Mouse (Mus musculus) bone marrow macrophage, adult 2 months (primary cell): Measurements from ENCODE around the gene Ccdc6. TPM values are rescaled to one million over a fixed set of nuclear protein-coding genes. Genes with fewer than 3 reads are reported as not detected.

Source experiments
- H3K27ac ChIP-seq: 2 replicates; pipeline ENCODE4 v1.5.1; 2012; ENCODE audit warnings: low read depth, low read length; ENCODE audit not compliant: insufficient read depth
- H3K4me1 ChIP-seq: 2 replicates; pipeline ENCODE4 v1.6.1; 2012; ENCODE audit warnings: low read length; ENCODE audit not compliant: control insufficient read depth, insufficient read depth
- H3K4me3 ChIP-seq: 2 replicates; pipeline ENCODE4 v1.5.1; 2012; ENCODE audit warnings: mild to moderate bottlenecking, low read length, moderate library complexity; ENCODE audit not compliant: insufficient read depth
- CTCF ChIP-seq: IDR thresholded peaks from 2 replicates; pipeline ENCODE4 v1.5.1; 2012; ENCODE audit warnings: low read depth, mild to moderate bottlenecking, low read length, moderate library complexity
- POLR2A ChIP-seq: IDR thresholded peaks from 2 replicates; pipeline ENCODE4 v1.6.1; 2012; ENCODE audit warnings: mild to moderate bottlenecking, low read depth, low read length, borderline replicate concordance
- polyA plus RNA-seq: library from polyadenylated mRNA; stranded (reverse); fragments of >200 nt; gene quantifications from 2 replicates; pipeline ENCODE4 v1.2.4, GENCODE M21; 2012; ENCODE audit not compliant: missing spikeins, insufficient read depth, insufficient read length

The Ccdc6 gene
- polyA plus RNA-seq, 1 experiment: 33.8 TPM

DNA sequence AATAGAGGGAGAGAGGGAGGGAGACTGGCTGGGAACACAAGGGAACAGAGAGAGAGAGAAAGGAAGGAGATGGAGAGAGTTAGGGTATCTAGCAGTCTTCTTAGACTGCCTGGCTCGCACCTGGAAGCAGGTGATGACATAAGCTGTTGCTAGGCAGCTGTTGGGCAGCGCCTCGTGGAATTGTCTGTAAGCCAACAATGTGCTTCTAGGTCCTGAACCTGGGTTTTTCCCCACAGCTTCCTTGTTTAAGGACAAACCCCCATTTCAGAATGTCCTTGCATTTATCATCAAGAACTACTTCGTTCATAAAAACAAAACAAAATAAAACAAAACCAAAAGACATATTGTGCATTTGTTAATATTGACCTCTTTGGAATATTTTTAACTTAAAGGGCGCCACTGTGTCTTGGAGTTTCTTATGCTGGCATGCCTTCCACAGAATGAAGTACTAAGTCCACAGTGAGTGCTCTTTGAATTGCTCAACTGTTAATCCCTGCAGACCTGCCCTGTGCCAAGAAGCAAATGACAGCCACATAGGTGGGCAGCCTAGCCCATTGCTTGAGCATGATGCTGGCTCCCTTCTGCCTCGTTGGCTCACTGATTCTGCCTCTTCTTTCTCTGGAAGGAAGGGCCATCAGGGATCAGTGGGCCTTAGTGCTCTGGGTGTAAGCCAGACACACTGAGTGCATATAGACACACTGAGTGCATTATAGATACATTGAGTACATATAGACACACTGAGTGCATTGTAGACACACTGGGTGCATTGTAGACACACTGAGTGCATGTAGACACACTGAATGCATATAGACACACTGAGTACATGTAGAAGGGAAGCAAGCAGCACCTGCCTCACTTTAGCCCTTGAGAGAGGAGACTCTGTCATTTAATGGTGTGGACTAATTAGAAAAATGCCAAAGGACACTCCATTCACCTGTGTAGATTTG, 29.5 kb upstream of the Ccdc6 start:
- no peak for TF ChIP-seq CTCF
- TF ChIP-seq POLR2A: no peak
- no peak overlapping the region for H3K4me3 ChIP-seq
- H3K4me1 ChIP-seq: no peaks in the 10 kb centered on the region
- H3K27ac ChIP-seq: no peak overlapping the region

DNA sequence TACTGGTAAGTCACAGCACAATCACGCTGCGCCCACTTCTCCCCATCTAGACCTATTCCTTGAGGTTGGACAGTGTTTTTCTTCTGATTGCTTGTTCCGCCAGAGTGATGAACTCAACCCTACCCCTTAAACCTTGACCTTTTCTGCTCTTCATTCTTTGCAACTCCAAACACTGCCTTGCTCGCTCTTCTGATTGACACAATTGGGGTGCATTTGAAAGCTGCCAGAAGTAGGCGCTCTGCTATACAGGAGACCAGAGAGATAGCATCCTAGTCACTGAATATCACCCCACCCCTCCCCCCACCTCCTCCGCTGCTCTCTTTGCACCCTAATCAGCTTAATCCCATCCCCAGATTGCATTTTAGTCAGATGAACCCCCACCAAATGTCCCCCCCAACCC, 27.6 kb upstream of the Ccdc6 start:
- Histone ChIP-seq H3K27ac (no peak overlapping the region), H3K4me3 (no peak overlapping the region), H3K4me1 (no peaks in the 10 kb centered on the region)
- no peak for TF ChIP-seq POLR2A
- TF ChIP-seq CTCF: no peak

DNA sequence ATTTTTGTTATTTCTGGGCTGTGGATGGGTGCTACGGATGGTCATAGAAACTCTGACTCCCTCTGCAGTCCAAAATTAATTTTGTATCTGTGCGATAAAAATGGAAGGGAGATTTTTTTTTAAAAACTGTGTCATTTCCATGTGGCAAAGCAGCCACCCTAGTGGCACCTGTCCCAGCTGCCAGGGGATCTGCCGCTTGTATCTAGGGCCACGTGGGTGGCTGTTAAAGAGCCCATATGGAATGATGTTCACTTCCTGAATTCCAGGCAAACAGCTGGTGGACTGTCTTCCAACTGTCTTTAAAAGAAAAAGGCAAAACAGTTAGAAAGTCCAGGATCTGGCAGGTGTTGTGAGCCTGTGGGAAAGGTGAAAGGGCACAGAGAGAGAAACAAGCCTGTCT, 25.6 kb upstream of the Ccdc6 start:
- Histone ChIP-seq H3K4me1 (no peaks in the 10 kb centered on the region), H3K27ac (no peak overlapping the region), H3K4me3 (no peak overlapping the region)
- TF ChIP-seq CTCF (no peak), POLR2A (no peak)

DNA sequence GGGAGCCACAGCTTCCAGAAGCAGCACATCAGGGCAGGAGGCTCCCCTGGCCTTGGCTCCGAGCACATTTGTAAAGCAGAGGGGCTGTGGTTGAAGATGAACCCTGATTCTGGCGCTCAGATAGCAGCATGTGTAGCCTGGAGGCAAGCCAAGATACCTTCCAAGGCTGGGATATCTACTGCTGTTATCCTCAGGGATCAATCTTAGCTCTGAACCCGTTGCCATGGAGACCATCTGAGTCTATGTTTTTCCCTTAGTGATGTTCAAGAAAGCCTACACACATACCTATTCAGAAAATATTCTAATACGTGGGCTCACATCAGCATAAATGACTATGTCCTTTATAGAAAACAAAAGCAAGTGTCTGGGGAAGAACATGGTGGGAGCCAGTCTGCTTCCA, 19.5 kb upstream of the Ccdc6 start:
- no peak for TF ChIP-seq POLR2A
- no peak for TF ChIP-seq CTCF
- peaks cover 9% of the 10 kb centered on the region for H3K4me1 ChIP-seq
- no peak overlapping the region for H3K4me3 ChIP-seq
- H3K27ac ChIP-seq: no peak overlapping the region

DNA sequence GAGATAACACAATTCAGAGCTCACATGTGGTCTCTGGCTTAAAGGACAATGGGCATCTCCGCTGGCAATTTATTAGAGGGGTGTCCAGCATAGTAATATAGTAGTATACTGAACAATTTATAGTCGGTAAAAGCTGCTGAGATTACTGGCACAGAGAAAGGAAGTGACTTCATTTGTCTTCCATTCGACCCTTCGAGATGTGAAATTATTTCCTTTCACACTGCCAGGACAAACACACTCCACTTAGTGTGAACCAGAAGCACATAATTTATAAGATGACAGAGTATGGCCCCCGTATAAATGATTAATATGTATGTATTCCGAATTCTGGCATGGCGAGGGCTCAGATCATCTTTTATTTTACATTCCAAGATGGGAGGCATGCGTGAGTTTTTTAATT, 16.0 kb upstream of the Ccdc6 start:
- Histone ChIP-seq H3K4me3 (no peak overlapping the region), H3K27ac (no peak overlapping the region), H3K4me1 (peaks cover 9% of the 10 kb centered on the region)
- no peak for TF ChIP-seq POLR2A
- no peak for TF ChIP-seq CTCF

DNA sequence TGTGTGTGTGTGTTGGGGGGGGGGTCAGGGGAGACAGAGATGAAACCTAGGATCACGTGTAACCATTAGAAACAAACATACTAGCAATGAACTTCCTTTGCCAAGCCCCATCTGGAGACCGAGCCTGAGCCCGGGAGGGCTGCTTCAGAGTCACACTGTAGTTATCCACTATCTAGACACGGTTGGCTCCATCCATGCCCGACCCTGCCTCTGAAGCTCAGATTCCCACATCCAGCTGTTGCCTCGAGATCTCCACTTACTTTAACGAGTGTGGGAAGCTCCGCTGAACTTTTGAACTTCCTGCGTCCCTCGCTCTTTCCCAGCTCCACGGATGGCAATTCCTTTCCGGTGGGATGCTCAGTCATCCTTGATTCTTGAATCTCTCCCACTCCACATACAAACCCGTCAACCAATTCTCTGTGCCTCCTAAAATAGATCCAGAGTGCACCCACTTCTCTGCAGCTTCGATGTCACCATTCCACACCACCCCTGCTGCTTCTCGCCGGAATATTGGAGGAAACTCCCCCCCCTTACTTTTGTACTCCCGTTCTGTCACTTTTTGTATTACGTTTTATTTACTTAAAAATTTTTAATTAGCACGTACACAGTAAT, 15.3 kb upstream of the Ccdc6 start:
- Histone ChIP-seq H3K4me3 (no peak overlapping the region), H3K4me1 (peaks cover 9% of the 10 kb centered on the region), H3K27ac (no peak overlapping the region)
- no peak for TF ChIP-seq POLR2A
- TF ChIP-seq CTCF: no peak

DNA sequence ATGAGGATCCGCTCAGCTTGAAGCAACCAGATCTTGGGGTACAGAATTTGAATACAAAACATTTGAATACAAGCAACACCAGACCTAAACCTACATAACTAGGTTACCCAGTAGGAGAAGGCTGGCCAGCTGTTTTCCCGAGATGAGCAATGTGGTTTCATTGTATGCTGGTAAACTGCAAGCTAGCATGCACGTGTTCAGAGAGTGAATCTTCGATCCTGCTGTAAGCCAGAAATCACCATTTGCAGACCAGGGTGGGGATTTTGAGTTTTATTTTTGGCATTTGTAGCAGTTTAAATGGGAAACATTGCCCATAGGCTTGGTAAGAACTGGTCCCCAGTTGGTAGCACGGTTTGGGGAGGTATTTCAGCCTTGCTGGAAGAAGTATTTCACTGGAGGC, 13.7 kb upstream of the Ccdc6 start:
- H3K27ac ChIP-seq: no peak overlapping the region
- H3K4me1 ChIP-seq: peaks cover 9% of the 10 kb centered on the region
- TF ChIP-seq CTCF (no peak), POLR2A (no peak)
- H3K4me3 ChIP-seq: no peak overlapping the region

DNA sequence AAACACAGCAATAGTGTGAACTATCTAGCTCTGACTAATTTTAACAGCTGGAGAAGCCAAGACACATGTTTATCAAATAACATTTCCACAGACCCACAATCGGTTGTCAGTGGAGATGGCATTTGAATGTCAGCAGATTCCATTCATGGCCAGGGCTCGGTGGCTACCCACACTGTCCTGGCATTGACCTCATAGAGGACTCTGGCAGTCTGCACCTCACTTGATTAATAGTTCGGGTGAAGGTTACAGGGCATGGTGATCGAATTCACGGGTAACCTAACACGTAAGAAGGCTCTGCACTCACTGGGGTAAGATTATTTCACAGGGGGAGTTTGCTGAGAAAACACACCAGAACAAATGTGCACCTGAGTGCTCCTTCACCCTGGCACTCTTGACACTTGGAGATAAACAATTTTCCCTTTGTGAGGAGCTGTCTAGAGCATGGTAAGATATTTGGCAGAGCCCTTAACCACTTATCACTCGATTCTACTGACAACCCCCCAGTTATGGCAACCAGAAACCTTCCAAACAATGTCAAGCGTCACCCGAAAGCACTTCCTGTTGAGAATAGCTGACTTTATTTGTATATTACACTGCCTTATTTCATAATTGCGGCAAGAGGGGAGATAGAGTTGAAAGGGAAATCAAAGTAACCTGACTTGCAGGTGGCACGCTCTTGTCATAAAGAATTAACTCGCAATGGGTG, 11.5 kb upstream of the Ccdc6 start:
- no peak overlapping the region for H3K4me3 ChIP-seq
- TF ChIP-seq CTCF (no peak), POLR2A (no peak)
- peaks cover 9% of the 10 kb centered on the region for H3K4me1 ChIP-seq
- H3K27ac ChIP-seq: no peak overlapping the region

DNA sequence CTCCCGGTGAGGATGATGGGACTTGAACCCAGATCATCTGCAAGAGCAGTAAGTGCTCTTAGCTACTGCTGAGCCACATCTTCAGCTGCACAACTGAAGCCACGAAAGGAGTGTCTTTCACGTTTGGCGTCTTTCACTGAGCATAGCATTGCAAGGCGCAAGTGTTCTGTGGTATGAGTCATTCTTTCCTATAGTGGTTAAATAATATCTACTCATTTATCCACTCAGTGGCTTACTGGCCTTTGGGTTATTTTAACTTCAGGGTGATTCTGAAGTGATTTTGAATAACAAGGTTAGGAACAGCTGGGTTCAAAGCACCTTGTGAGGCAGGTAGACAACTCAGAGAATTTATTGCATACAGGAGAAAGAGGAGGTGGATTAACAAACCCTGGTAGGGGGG, 8.1 kb upstream of the Ccdc6 start:
- Histone ChIP-seq H3K4me3 (no peak overlapping the region), H3K27ac (no peak overlapping the region), H3K4me1 (no peaks in the 10 kb centered on the region)
- TF ChIP-seq CTCF (no peak), POLR2A (no peak)
